Mouse (Mus musculus) testis, postnatal 10 days (tissue): Measurements from ENCODE around the gene 2410004B18Rik.
"Not testable (repeated sequence)": the region's sequence is repeated elsewhere in the genome, so short reads cannot be mapped to it uniquely, and the experiment has no call there.

Source experiments
- DNase-seq: peaks from one replicate; pipeline ENCODE4 v3.0.0; 2021; ENCODE audit warnings: low spot score

Gene 2410004B18Rik

GRCm38 (mm10) chr3:145964473-145964872, 26.7 kb downstream of the 2410004B18Rik start:
- DNase-seq: no peak

GRCm38 (mm10) chr3:145965583-145965982, 27.8 kb downstream of the 2410004B18Rik start:
- DNase-seq: not testable (repeated sequence)

- no peak for DNase-seq
Observed at GRCm38 (mm10) chr3:145966806-145967205, 29.0 kb downstream of the 2410004B18Rik start.

- DNase-seq: no peak
Observed at GRCm38 (mm10) chr3:145969031-145969501, 31.3 kb downstream of the 2410004B18Rik start.

GRCm38 (mm10) chr3:145971501-145971900, 33.7 kb downstream of the 2410004B18Rik start:
- DNase-seq: no peak

- DNase-seq: no peak
Observed at GRCm38 (mm10) chr3:145974986-145975385, 37.2 kb downstream of the 2410004B18Rik start.

- no peak for DNase-seq
Observed at GRCm38 (mm10) chr3:145985333-145985925, 47.6 kb downstream of the 2410004B18Rik start.

- DNase-seq: no peak
Observed at GRCm38 (mm10) chr3:145986317-145987001, 48.6 kb downstream of the 2410004B18Rik start.

GRCm38 (mm10) chr3:145987268-145987969, 49.6 kb downstream of the 2410004B18Rik start, which contains the start of gene Syde2:
Syde2 (plus strand) TSS chr3:145987870.
- peak; percentile 85 for DNase-seq

GRCm38 (mm10) chr3:145987970-145988683, 50.3 kb downstream of the 2410004B18Rik start:
- peak; percentile 81 for DNase-seq

- no peak for DNase-seq
Observed at GRCm38 (mm10) chr3:145988684-145989575, 51.1 kb downstream of the 2410004B18Rik start.

GRCm38 (mm10) chr3:145989576-145990081, 51.8 kb downstream of the 2410004B18Rik start:
- DNase-seq: no peak

- DNase-seq: no peak
Observed at GRCm38 (mm10) chr3:145991130-145991529, 53.3 kb downstream of the 2410004B18Rik start.

- DNase-seq: no peak
Observed at GRCm38 (mm10) chr3:145991976-145992730, 54.3 kb downstream of the 2410004B18Rik start.

GRCm38 (mm10) chr3:145992796-145993195, 55.0 kb downstream of the 2410004B18Rik start:
- DNase-seq: no peak

GRCm38 (mm10) chr3:145993481-145994201, 55.8 kb downstream of the 2410004B18Rik start:
- no peak for DNase-seq
